Mouse (Mus musculus) lung, embryonic 16.5 days (tissue): ENCODE measurements around the gene Rngtt. TPM values are rescaled to one million over a fixed set of nuclear protein-coding genes. Genes with fewer than 3 reads are reported as not detected.
A peak's percentile ranks its signal among the peaks of the same experiment; 100 is the strongest.
"Not testable (repeated sequence)": the region's sequence is repeated elsewhere in the genome, so short reads cannot be mapped to it uniquely, and the experiment has no call there.

ENCODE experiments used
- ATAC-seq: fragments of 200-750 bp; cut with Nextera tagmentation; 2 replicates; pipeline ENCODE4 v1.8.0; 2017; ENCODE audit warnings: low read depth, mild to moderate bottlenecking, moderate library complexity
- H3K27ac ChIP-seq: fragments of 300-500 bp; sonication (generic); 2 replicates; pipeline ENCODE4 v1.5.1; 2014; ENCODE audit warnings: mild to moderate bottlenecking, control low read depth, low read length
- H3K27me3 ChIP-seq: fragments of 300-500 bp; sonication (generic); 2 replicates; pipeline ENCODE4 v1.6.1; 2014; ENCODE audit warnings: low read depth, low read length, mixed read lengths; ENCODE audit not compliant: control insufficient read depth, insufficient read depth
- H3K36me3 ChIP-seq: fragments of 300-500 bp; sonication (generic); 2 replicates; pipeline ENCODE4 v1.6.1; 2014; ENCODE audit warnings: low read length; ENCODE audit not compliant: control insufficient read depth, insufficient read depth
- H3K4me1 ChIP-seq: fragments of 300-500 bp; sonication (generic); replicated peaks from 2 replicates; pipeline ENCODE4 v1.6.1; 2014; ENCODE audit warnings: low read length, mixed read lengths; ENCODE audit not compliant: control insufficient read depth, insufficient read depth
- H3K4me2 ChIP-seq: fragments of 300-500 bp; sonication (generic); 2 replicates; pipeline ENCODE4 v1.6.1; 2014; ENCODE audit warnings: low read depth, low read length, control low read depth
- H3K4me3 ChIP-seq: fragments of 300-500 bp; sonication (generic); 2 replicates; pipeline ENCODE4 v1.5.1; 2014; ENCODE audit warnings: mild to moderate bottlenecking, low read length, control low read depth
- H3K9ac ChIP-seq: fragments of 300-500 bp; sonication (generic); 2 replicates; pipeline ENCODE4 v1.6.1; 2014; ENCODE audit warnings: low read length, control low read depth
- H3K9me3 ChIP-seq: fragments of 300-500 bp; sonication (generic); 2 replicates; pipeline ENCODE4 v1.6.1; 2016; ENCODE audit warnings: low read length; ENCODE audit not compliant: control insufficient read depth
- WGBS: fragments of 180-500 bp; shearing (Covaris S2); extraction: QIAGEN DNeasy Blood & Tissue Kit; methylation state at CpG from one replicate; pipeline ENCODE4 v1.1.7; 2014; 5-methylcytosine and 5-hydroxymethylcytosine counted together
- polyA plus RNA-seq: library from polyadenylated mRNA; unstranded; fragments of >200 nt; fragmentation: Nextera tagmentation; extraction: Ambion mirVana; gene quantifications from 2 replicates; pipeline ENCODE4 v1.2.1, GENCODE M21; 2015

Gene Rngtt
- polyA plus RNA-seq, 1 experiment from 2014 or later, result 22.0 TPM

DNA sequence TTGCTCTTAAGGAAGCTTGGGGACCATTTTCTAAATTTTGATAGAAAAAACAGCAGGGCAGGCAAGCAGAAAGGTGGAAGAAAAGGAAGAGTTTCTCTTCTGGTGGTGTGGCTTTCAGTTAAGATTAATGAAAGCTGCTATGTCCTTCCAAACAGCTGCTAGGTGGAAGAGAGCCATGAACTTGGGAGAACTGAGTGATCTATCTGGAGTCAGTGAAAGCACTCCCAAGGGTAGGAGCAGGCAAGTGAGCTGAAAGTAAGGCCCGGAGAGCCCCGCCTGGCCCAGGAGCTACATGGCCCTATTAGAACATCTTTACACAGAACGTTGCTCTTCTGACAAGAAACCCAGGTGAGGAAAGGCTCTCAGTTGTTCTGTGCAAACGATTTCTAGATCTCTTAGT, 103.7 kb downstream of the Rngtt start:
- H3K4me1 ChIP-seq, result no peaks in the 10 kb centered on the region
- H3K27ac ChIP-seq, result no peak overlapping the region
- H3K9me3 ChIP-seq, result no peaks in the 10 kb centered on the region
- no peak overlapping the region for H3K4me2 ChIP-seq
- H3K27me3 ChIP-seq, result no peaks in the 10 kb centered on the region
- no peak overlapping the region for H3K9ac ChIP-seq
- 59% methylated on average over 4 of the region's 4 CpGs for WGBS
- no peak for ATAC-seq
- H3K4me3 ChIP-seq, result no peak overlapping the region
- H3K36me3 ChIP-seq, result no peaks in the 10 kb centered on the region

DNA sequence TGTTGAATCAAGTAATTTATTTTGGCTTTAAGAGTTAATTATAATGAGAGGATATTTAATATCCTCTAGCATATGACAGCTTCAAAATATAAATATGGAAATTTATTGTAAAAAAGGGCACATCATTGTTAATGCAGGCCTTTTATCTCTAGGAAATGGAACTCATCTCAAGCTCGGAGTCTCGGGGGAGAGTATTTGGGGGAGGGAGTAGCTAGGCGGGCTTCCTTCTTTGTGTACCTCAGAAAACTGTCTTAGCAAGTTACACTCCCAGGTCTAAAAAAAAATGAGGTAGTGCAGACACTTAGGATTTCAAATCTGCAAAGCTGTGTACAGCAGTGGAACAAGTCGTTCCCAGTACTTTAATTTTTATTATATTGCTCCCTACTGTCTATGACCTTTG, 104.7 kb downstream of the Rngtt start:
- H3K9ac ChIP-seq, result no peak overlapping the region
- no peak overlapping the region for H3K4me3 ChIP-seq
- H3K36me3 ChIP-seq, result no peaks in the 10 kb centered on the region
- H3K4me2 ChIP-seq, result no peak overlapping the region
- H3K9me3 ChIP-seq, result no peaks in the 10 kb centered on the region
- ATAC-seq, result no peak
- H3K4me1 ChIP-seq, result no peaks in the 10 kb centered on the region
- no peaks in the 10 kb centered on the region for H3K27me3 ChIP-seq
- H3K27ac ChIP-seq, result no peak overlapping the region
- WGBS, result 60% methylated on average over 4 of the region's 4 CpGs

DNA sequence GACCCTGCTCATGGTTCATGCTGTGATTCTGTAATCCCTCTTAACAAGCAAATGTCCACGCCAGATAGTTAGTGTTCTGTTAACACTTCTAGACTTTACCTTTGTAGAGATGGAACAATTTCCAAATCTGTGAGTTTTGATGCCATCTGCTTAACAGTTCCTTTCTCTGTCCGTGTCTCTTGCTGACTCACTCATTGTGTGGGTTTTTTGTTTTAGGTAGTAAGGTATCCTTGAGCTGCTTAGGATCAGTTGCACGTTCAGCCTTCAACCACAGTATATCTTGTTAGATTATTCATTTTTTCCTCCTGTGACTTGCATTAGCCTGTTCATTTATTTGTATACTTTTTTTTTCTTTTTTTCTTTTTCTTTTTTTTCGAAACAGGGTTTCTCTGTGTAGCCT, 107.3 kb downstream of the Rngtt start:
- Histone ChIP-seq H3K27me3 (no peaks in the 10 kb centered on the region), H3K4me3 (no peak overlapping the region), H3K9me3 (no peaks in the 10 kb centered on the region), H3K4me2 (no peak overlapping the region), H3K27ac (no peak overlapping the region), H3K4me1 (no peaks in the 10 kb centered on the region), H3K9ac (no peak overlapping the region), H3K36me3 (no peaks in the 10 kb centered on the region)
- 83% methylated on average over 4 of the region's 4 CpGs for WGBS
- no peak for ATAC-seq

DNA sequence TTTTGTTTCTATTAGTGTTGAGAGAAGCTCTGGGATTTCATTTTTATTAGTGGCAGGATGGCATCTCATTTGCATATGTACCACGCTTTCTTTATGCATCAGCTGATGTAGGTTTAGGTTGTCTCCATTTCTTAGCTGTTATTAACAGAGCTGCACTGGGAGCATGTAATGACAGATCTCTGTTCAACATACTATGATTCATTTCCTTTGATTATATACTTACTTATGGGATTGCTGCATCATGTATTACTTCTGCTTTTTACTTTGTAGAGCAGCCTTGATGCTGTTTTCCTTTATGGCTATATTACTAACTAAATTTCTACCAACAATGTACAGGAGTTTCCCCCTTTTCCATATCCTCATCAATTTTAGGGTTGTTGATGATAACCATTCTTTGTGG, 109.5 kb downstream of the Rngtt start:
- WGBS, result 93% methylated on average over 1 of the region's 1 CpGs
- ATAC-seq, result no peak

DNA sequence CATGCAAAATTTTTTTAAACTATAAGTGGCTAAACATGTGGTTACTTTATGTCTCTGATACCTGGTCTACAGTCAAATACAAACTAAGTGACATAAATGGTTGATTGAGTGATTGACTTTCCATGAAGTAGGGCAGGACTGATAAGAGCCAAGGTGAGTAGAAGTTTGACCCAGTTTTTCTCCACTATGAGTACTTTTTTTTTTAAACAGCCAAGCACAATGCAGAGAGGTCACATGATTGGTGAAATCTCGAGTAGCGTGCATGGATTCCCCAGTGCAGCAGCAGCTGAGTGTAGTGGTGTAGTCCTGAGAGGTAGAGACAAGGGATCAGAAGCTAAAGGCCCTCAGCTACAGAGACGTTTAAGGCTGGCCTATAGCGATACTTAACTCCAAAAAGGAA, 118.7 kb downstream of the Rngtt start:
- no peaks in the 10 kb centered on the region for H3K36me3 ChIP-seq
- no peaks in the 10 kb centered on the region for H3K27me3 ChIP-seq
- no peaks in the 10 kb centered on the region for H3K9me3 ChIP-seq
- H3K27ac ChIP-seq, result no peak overlapping the region
- H3K4me2 ChIP-seq, result no peak overlapping the region
- 0 out of 2 replicates have a peak, but pooled peaks have one; percentile 5 for ATAC-seq
- H3K4me1 ChIP-seq, result no peaks in the 10 kb centered on the region
- 46% methylated on average over 4 of the region's 4 CpGs for WGBS
- no peak overlapping the region for H3K9ac ChIP-seq
- H3K4me3 ChIP-seq, result no peak overlapping the region

More for the DNA sequence above, 109.5 kb downstream of the Rngtt start:
- Histone ChIP-seq H3K36me3 (no peaks in the 10 kb centered on the region), H3K27me3 (no peaks in the 10 kb centered on the region), H3K9me3 (no peaks in the 10 kb centered on the region), H3K4me1 (no peaks in the 10 kb centered on the region), H3K4me3 (no peak overlapping the region), H3K4me2 (no peak overlapping the region), H3K9ac (no peak overlapping the region), H3K27ac (no peak overlapping the region)

DNA sequence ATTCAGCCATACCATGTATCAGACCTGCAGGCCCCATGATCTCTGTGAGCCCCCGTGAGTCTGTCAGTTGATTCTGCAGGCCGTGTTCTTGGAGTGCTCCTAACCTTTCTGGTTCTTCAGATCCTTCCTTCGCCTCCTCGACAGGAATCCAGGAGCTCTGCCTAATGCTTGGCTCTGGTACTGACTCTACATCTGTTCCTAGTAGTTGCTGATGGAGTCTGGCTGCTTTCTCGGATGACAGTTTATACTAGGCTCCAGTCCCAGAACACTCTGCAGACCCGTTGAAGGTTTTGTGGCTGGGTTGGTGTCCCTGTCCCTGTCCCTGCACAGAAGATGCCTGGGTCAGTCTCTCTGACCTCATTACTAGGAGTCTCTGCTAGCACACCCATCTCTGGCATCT, 131.8 kb downstream of the Rngtt start:
- no peak overlapping the region for H3K27ac ChIP-seq
- H3K4me3 ChIP-seq, result no peak overlapping the region
- H3K4me2 ChIP-seq, result no peak overlapping the region
- no peaks in the 10 kb centered on the region for H3K27me3 ChIP-seq
- H3K9me3 ChIP-seq, result no peaks in the 10 kb centered on the region
- H3K36me3 ChIP-seq, result no peaks in the 10 kb centered on the region
- ATAC-seq, result no peak
- no peak overlapping the region for H3K9ac ChIP-seq
- no peaks in the 10 kb centered on the region for H3K4me1 ChIP-seq
- 71% methylated on average over 6 of the region's 6 CpGs for WGBS

DNA sequence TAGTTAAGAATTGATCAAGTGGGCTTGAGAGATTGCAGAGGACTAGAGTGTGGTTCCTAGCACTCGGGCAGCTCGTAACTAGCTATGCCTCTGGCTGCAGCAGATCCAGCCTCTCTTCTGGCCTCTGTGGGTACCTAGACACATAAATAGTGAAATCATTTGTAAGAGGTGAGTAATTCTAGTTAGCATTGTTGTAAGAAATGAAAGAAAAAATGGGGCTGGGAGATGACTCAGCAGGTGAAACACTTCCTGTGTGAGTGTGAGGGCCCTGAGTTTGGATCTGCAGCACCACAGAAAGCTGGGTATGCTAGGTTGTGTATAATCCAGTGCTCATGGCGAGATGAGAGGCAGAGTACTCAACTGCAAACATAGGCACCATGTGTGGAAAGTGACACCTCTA, 136.2 kb downstream of the Rngtt start:
- H3K4me1 ChIP-seq, result no peaks in the 10 kb centered on the region
- H3K4me2 ChIP-seq, result no peak overlapping the region
- H3K27me3 ChIP-seq, result no peaks in the 10 kb centered on the region
- no peaks in the 10 kb centered on the region for H3K9me3 ChIP-seq
- 95% methylated on average over 3 of the region's 3 CpGs for WGBS
- no peak overlapping the region for H3K27ac ChIP-seq
- ATAC-seq, result no peak
- no peaks in the 10 kb centered on the region for H3K36me3 ChIP-seq
- no peak overlapping the region for H3K4me3 ChIP-seq
- no peak overlapping the region for H3K9ac ChIP-seq

DNA sequence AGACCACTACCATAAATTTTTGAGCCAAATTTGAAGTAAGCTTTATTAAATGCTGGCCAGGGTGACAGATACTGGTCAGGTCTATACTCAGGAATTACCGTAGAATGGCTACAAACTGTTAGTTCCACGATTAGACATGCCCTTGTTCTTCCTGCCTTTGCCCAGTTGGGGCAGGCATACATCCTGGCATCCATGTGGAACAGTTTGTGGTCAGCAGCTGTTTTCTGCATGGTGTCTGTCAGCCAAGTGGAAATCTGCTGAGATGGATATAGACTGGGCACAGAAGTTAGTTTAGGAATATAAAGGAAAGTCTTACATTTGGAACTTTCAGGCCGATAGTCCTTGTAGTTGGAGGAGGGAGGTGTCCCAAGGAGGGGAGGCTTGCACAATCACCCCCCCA, 136.8 kb downstream of the Rngtt start:
- WGBS, result 87% methylated on average over 3 of the region's 3 CpGs
- no peaks in the 10 kb centered on the region for H3K36me3 ChIP-seq

DNA sequence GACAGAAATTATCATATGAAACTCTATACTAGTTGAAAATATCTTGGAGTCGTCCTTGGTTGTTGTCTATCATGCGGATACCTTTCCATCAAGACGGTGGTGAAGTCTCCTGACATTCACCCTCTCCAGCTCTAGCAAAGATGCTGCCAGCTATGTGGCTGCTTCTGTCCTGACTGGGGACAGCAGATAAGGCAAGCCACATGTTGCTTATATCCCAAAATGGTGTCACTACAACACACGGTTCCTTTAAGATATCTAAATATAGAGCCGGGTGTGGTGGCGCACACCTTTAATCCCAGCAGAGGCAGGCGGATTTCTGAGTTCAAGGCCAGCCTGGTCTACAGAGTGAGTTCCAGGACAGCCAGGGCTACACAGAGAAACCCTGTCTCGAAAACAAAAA, 140.2 kb downstream of the Rngtt start:
- not testable (repeated sequence) for H3K9ac ChIP-seq, H3K27me3 ChIP-seq, ATAC-seq, H3K4me1 ChIP-seq, H3K9me3 ChIP-seq, H3K27ac ChIP-seq, H3K36me3 ChIP-seq, H3K4me3 ChIP-seq, H3K4me2 ChIP-seq
- 88% methylated on average over 8 of the region's 8 CpGs for WGBS

More for the DNA sequence above, 136.8 kb downstream of the Rngtt start:
- H3K9ac ChIP-seq, result no peak overlapping the region
- no peak overlapping the region for H3K4me3 ChIP-seq
- no peaks in the 10 kb centered on the region for H3K9me3 ChIP-seq
- H3K4me2 ChIP-seq, result no peak overlapping the region
- ATAC-seq, result no peak
- no peak overlapping the region for H3K27ac ChIP-seq
- no peaks in the 10 kb centered on the region for H3K4me1 ChIP-seq
- no peaks in the 10 kb centered on the region for H3K27me3 ChIP-seq

DNA sequence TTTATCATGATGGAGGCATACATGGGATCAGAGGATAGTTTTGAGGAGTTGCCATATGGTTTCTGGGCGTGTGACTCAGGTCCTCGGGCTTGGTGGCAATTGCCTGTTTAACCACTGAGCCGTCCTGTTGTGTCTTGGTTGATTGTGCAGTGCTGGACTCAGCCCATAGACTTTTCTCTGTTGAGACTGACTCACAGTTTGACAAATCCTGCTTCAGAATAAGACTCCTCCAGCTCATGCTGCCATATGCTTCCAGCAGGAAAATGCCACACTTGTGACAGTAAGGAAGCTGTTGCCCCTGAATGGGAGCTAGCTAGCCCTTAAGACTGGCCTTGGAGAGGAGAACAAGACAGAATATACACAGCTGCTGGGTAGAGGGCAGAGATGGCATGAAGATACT, 149.7 kb downstream of the Rngtt start:
- Histone ChIP-seq H3K9me3 (no peaks in the 10 kb centered on the region), H3K27me3 (no peaks in the 10 kb centered on the region), H3K4me1 (no peaks in the 10 kb centered on the region), H3K4me3 (no peak overlapping the region), H3K9ac (no peak overlapping the region), H3K27ac (no peak overlapping the region), H3K4me2 (no peak overlapping the region), H3K36me3 (no peaks in the 10 kb centered on the region)
- 91% methylated on average over 3 of the region's 3 CpGs for WGBS
- ATAC-seq, result no peak
